Mouse (Mus musculus) intestine, embryonic 16.5 days (tissue): ENCODE measurements around the gene Naxd. TPM values are rescaled to one million over a fixed set of nuclear protein-coding genes. Genes with fewer than 3 reads are reported as not detected.
A peak's percentile ranks its signal among the peaks of the same experiment; 100 is the strongest.

ENCODE experiments used
- ATAC-seq: fragments of 200-750 bp; cut with Nextera tagmentation; 2 replicates; pipeline ENCODE4 v1.8.0; 2017; ENCODE audit warnings: moderate TSS enrichment, moderate library complexity
- H3K27ac ChIP-seq: fragments of 300-500 bp; sonication (generic); 2 replicates; pipeline ENCODE4 v1.5.1; 2014; ENCODE audit warnings: mild to moderate bottlenecking, low read length
- H3K27me3 ChIP-seq: fragments of 300-500 bp; sonication (generic); replicated peaks from 2 replicates; pipeline ENCODE4 v1.6.1; 2014; ENCODE audit warnings: low read length, control low read depth, mixed read lengths; ENCODE audit not compliant: control insufficient read depth, insufficient read depth
- H3K36me3 ChIP-seq: fragments of 300-500 bp; sonication (generic); 2 replicates; pipeline ENCODE4 v1.6.1; 2014; ENCODE audit warnings: low read length, control low read depth; ENCODE audit not compliant: control insufficient read depth, insufficient read depth
- H3K4me1 ChIP-seq: fragments of 300-500 bp; sonication (generic); 2 replicates; pipeline ENCODE4 v1.6.1; 2014; ENCODE audit warnings: low read length, control low read depth, mixed read lengths; ENCODE audit not compliant: control insufficient read depth, insufficient read depth
- H3K4me2 ChIP-seq: fragments of 300-500 bp; sonication (generic); 2 replicates; pipeline ENCODE4 v1.6.1; 2014; ENCODE audit warnings: low read depth, low read length, control low read depth
- H3K4me3 ChIP-seq: fragments of 300-500 bp; sonication (generic); 2 replicates; pipeline ENCODE4 v1.5.1; 2014; ENCODE audit warnings: mild to moderate bottlenecking, low read length
- H3K9ac ChIP-seq: fragments of 300-500 bp; sonication (generic); 2 replicates; pipeline ENCODE4 v1.6.1; 2014; ENCODE audit warnings: low read depth, low read length
- H3K9me3 ChIP-seq: fragments of 300-500 bp; sonication (generic); 2 replicates; pipeline ENCODE4 v1.6.1; 2016; ENCODE audit warnings: low read length, control low read depth; ENCODE audit not compliant: control insufficient read depth
- WGBS: fragments of 180-500 bp; shearing (Covaris S2); extraction: QIAGEN DNeasy Blood & Tissue Kit; methylation state at CpG from one replicate; pipeline ENCODE4 v1.1.7; 2014; 5-methylcytosine and 5-hydroxymethylcytosine counted together
- polyA plus RNA-seq: library from polyadenylated mRNA; unstranded; fragments of >200 nt; fragmentation: Nextera tagmentation; extraction: Ambion mirVana; gene quantifications from 2 replicates; pipeline ENCODE4 v1.2.1, GENCODE M21; 2015

Gene Naxd
- polyA plus RNA-seq, 1 experiment from 2014 or later, result 105 TPM

- H3K27me3 ChIP-seq, result no peaks in the 10 kb centered on the region
- peak; percentile 87 for ATAC-seq
- peak overlapping the region; percentile 97 for H3K4me3 ChIP-seq
- H3K9ac ChIP-seq, result peak overlapping the region; percentile 96
- under 1% methylated on average over 103 of the region's 103 CpGs for WGBS
- H3K36me3 ChIP-seq, result no peaks in the 10 kb centered on the region
- peak overlapping the region; percentile 77 for H3K4me2 ChIP-seq
- no peaks in the 10 kb centered on the region for H3K9me3 ChIP-seq
- H3K4me1 ChIP-seq, result peaks cover 28% of the 10 kb centered on the region
- H3K27ac ChIP-seq, result peak overlapping the region; percentile 100
These were observed 58.6 kb downstream of the Naxd start for GRCm38 (mm10) chr8:11555720-11556591.

GRCm38 (mm10) chr8:11556691-11557423 lies 59.6 kb downstream of the Naxd start:
- no peaks in the 10 kb centered on the region for H3K27me3 ChIP-seq
- peak overlapping the region; percentile 72 for H3K4me2 ChIP-seq
- peak overlapping the region; percentile 100 for H3K27ac ChIP-seq
- peak overlapping the region; percentile 96 for H3K9ac ChIP-seq
- no peak for ATAC-seq
- WGBS, result under 1% methylated on average over 78 of the region's 85 CpGs
- H3K4me1 ChIP-seq, result peaks cover 25% of the 10 kb centered on the region
- H3K9me3 ChIP-seq, result no peaks in the 10 kb centered on the region
- peaks cover 6% of the 10 kb centered on the region for H3K36me3 ChIP-seq
- H3K4me3 ChIP-seq, result peak overlapping the region; percentile 97

- WGBS, result under 1% methylated on average over 32 of the region's 32 CpGs
- H3K27me3 ChIP-seq, result no peaks in the 10 kb centered on the region
- H3K27ac ChIP-seq, result peak overlapping the region; percentile 100
- peak overlapping the region; percentile 97 for H3K4me3 ChIP-seq
- H3K9ac ChIP-seq, result peak overlapping the region; percentile 96
- H3K4me1 ChIP-seq, result peaks cover 25% of the 10 kb centered on the region
- H3K4me2 ChIP-seq, result peak overlapping the region; percentile 72
- ATAC-seq, result no peak
- H3K9me3 ChIP-seq, result no peaks in the 10 kb centered on the region
- peaks cover 10% of the 10 kb centered on the region for H3K36me3 ChIP-seq
These were observed 60.1 kb downstream of the Naxd start for GRCm38 (mm10) chr8:11557424-11557767.

- peaks cover 10% of the 10 kb centered on the region for H3K36me3 ChIP-seq
- H3K4me1 ChIP-seq, result peaks cover 25% of the 10 kb centered on the region
- H3K4me3 ChIP-seq, result peak overlapping the region; percentile 97
- peak overlapping the region; percentile 96 for H3K9ac ChIP-seq
- ATAC-seq, result peak; percentile 83
- no peaks in the 10 kb centered on the region for H3K9me3 ChIP-seq
- no peaks in the 10 kb centered on the region for H3K27me3 ChIP-seq
- under 1% methylated on average over 67 of the region's 67 CpGs for WGBS
- peak overlapping the region; percentile 100 for H3K27ac ChIP-seq
- peak overlapping the region; percentile 72 for H3K4me2 ChIP-seq
These were observed 60.7 kb downstream of the Naxd start for GRCm38 (mm10) chr8:11557768-11558629.

GRCm38 (mm10) chr8:11559511-11559910 lies 62.2 kb downstream of the Naxd start:
- Histone ChIP-seq H3K4me3 (peak overlapping the region; percentile 80; the same call in 1 of the 2 replicates), H3K36me3 (peaks cover 18% of the 10 kb centered on the region), H3K4me1 (peaks cover 16% of the 10 kb centered on the region), H3K9ac (no peak overlapping the region), H3K27me3 (no peaks in the 10 kb centered on the region), H3K4me2 (no peak overlapping the region), H3K9me3 (no peaks in the 10 kb centered on the region), H3K27ac (no peak overlapping the region)
- WGBS, result 75% methylated on average over 3 of the region's 3 CpGs
- ATAC-seq, result no peak

- no peaks in the 10 kb centered on the region for H3K27me3 ChIP-seq
- no peak overlapping the region for H3K4me2 ChIP-seq
- 84% methylated on average over 9 of the region's 9 CpGs for WGBS
- no peak for ATAC-seq
- no peak overlapping the region for H3K4me3 ChIP-seq
- H3K4me1 ChIP-seq, result peaks cover 13% of the 10 kb centered on the region
- H3K36me3 ChIP-seq, result peaks cover 19% of the 10 kb centered on the region
- no peak overlapping the region for H3K27ac ChIP-seq
- H3K9ac ChIP-seq, result no peak overlapping the region
- no peaks in the 10 kb centered on the region for H3K9me3 ChIP-seq
These were observed 62.9 kb downstream of the Naxd start for GRCm38 (mm10) chr8:11560220-11560619.

GRCm38 (mm10) chr8:11564236-11564635 lies 66.9 kb downstream of the Naxd start:
- Histone ChIP-seq H3K9ac (no peak overlapping the region), H3K27me3 (no peaks in the 10 kb centered on the region), H3K4me2 (no peak overlapping the region), H3K27ac (no peak overlapping the region), H3K9me3 (no peaks in the 10 kb centered on the region), H3K4me1 (peaks cover 7% of the 10 kb centered on the region; the same call in 1 of the 2 replicates), H3K36me3 (peaks cover 25% of the 10 kb centered on the region), H3K4me3 (no peak overlapping the region)
- WGBS, result 86% methylated on average over 5 of the region's 5 CpGs
- ATAC-seq, result no peak
